Mouse (Mus musculus): ENCODE results near the gene Sh3gl3. TPM values are rescaled to one million over a fixed set of nuclear protein-coding genes. Genes with fewer than 3 reads are reported as not detected.

Sh3gl3 gene
- polyA plus RNA-seq, 1 experiment, result 0.53 TPM

DNA sequence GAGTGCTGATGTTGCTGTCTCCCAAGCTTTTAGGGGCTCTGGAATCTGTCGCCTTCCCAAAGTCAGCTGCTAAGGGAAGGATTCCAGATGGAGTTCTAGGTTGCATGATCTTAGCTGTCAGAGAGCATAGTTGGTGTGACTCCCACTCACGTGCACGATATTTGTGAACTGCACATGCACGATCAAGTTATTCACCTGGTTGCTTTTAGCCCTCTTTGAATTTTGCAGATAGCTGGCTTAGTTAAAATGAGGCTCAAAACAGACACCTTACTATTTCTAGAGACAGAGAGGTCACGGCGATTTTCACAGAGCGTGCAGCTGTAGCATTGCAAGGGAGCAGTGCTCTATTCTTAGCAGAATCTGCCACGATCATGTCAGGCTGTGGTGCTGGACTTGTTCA is 108.4 kb downstream of the Sh3gl3 start:
- WGBS, result 91% methylated on average over 8 of the region's 8 CpGs
- H3K36me3 ChIP-seq (ENCODE audit: control insufficient read depth, insufficient read depth, low read length), result no peaks in the 10 kb centered on the region
- TF ChIP-seq POLR2A (IDR thresholded peaks at IDR 0.05; ENCODE audit: low read depth, low read length) (no peak), CTCF (IDR thresholded peaks at IDR 0.05; ENCODE audit: extremely low read depth, insufficient read depth, insufficient read length, insufficient replicate concordance) (no peak)
- no peaks in the 10 kb centered on the region for H3K27me3 ChIP-seq (ENCODE audit: control insufficient read depth, insufficient read depth, low read length)
- no peaks in the 10 kb centered on the region for H3K4me1 ChIP-seq (ENCODE audit: control insufficient read depth, insufficient read depth, insufficient read length)
- DNase-seq (ENCODE audit: low read depth in 1 of 2, low spot score in 2 of 2), result no peak
- no peak overlapping the region for H3K27ac ChIP-seq (ENCODE audit: insufficient read depth, low read length)
- no peak overlapping the region for H3K4me3 ChIP-seq (ENCODE audit: extremely low read depth, insufficient read depth, insufficient read length)

DNA sequence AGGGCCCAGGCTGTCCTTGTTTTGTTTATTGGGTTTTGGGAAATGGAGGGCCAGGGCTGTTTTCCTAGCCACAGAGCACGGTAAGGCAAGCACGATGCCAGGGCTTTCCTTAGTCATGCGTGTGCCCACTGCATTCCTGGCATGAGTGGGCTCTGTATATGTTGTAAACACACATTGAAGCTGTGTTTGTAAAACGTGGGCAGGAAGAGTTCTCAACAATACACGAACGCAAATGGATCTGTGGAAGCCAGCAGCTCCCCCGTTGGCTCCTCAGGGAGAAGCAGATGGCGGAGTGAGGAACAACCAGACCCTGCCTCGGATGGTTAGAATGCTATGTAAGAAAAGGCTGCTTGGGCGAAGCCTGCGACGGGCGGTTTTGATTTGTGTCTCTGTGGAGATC is 108.8 kb downstream of the Sh3gl3 start:
- DNase-seq (ENCODE audit: low read depth in 1 of 2, low spot score in 2 of 2), result no peak
- H3K36me3 ChIP-seq (ENCODE audit: control insufficient read depth, insufficient read depth, low read length), result no peaks in the 10 kb centered on the region
- no peaks in the 10 kb centered on the region for H3K4me1 ChIP-seq (ENCODE audit: control insufficient read depth, insufficient read depth, insufficient read length)
- 87% methylated on average over 13 of the region's 13 CpGs for WGBS
- no peak overlapping the region for H3K4me3 ChIP-seq (ENCODE audit: extremely low read depth, insufficient read depth, insufficient read length)
- H3K27me3 ChIP-seq (ENCODE audit: control insufficient read depth, insufficient read depth, low read length), result no peaks in the 10 kb centered on the region
- no peak for TF ChIP-seq CTCF (IDR thresholded peaks at IDR 0.05; ENCODE audit: extremely low read depth, insufficient read depth, insufficient read length, insufficient replicate concordance)
- H3K27ac ChIP-seq (ENCODE audit: insufficient read depth, low read length), result no peak overlapping the region

- DNase-seq (ENCODE audit: low read depth in 1 of 2, low spot score in 2 of 2), result no peak
- 90% methylated on average over 2 of the region's 2 CpGs for WGBS
- Histone ChIP-seq H3K27ac (ENCODE audit: insufficient read depth, low read length) (no peak overlapping the region), H3K27me3 (ENCODE audit: control insufficient read depth, insufficient read depth, low read length) (no peaks in the 10 kb centered on the region), H3K4me1 (ENCODE audit: control insufficient read depth, insufficient read depth, insufficient read length) (no peaks in the 10 kb centered on the region), H3K36me3 (ENCODE audit: control insufficient read depth, insufficient read depth, low read length) (no peaks in the 10 kb centered on the region), H3K4me3 (ENCODE audit: extremely low read depth, insufficient read depth, insufficient read length) (no peak overlapping the region)
- TF ChIP-seq POLR2A (IDR thresholded peaks at IDR 0.05; ENCODE audit: low read depth, low read length) (no peak), CTCF (IDR thresholded peaks at IDR 0.05; ENCODE audit: extremely low read depth, insufficient read depth, insufficient read length, insufficient replicate concordance) (no peak)
These were observed 113.6 kb downstream of the Sh3gl3 start for GRCm38 (mm10) chr7:82287242-82287641.

DNA sequence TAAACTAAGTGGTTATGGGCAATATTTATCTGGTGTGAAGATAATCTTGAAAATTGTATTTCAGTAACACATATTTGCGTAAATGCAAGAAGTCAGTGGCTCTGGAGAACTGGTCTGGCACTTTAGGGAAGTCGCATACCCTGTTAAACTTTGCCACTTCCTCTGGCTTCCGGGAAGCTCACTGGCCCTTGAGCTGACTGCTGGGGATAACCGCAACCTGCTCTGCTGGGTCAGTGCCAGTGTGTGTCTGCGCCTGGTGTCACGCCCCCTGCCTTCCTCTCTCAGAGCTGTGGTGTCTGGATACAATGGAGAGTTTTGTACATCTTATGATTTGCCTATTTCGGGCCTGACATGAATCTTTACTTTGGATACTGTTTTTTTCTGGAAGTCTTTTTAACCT is 119.8 kb downstream of the Sh3gl3 start:
- H3K4me3 ChIP-seq (ENCODE audit: extremely low read depth, insufficient read depth, insufficient read length), result no peak overlapping the region
- TF ChIP-seq POLR2A (IDR thresholded peaks at IDR 0.05; ENCODE audit: low read depth, low read length), result no peak
- TF ChIP-seq CTCF (IDR thresholded peaks at IDR 0.05; ENCODE audit: extremely low read depth, insufficient read depth, insufficient read length, insufficient replicate concordance), result no peak
- no peaks in the 10 kb centered on the region for H3K27me3 ChIP-seq (ENCODE audit: control insufficient read depth, insufficient read depth, low read length)
- DNase-seq (ENCODE audit: low read depth in 1 of 2, low spot score in 2 of 2), result no peak
- no peaks in the 10 kb centered on the region for H3K4me1 ChIP-seq (ENCODE audit: control insufficient read depth, insufficient read depth, insufficient read length)
- 22% methylated on average over 7 of the region's 7 CpGs for WGBS
- H3K36me3 ChIP-seq (ENCODE audit: control insufficient read depth, insufficient read depth, low read length), result no peaks in the 10 kb centered on the region
- no peak overlapping the region for H3K27ac ChIP-seq (ENCODE audit: insufficient read depth, low read length)

GRCm38 (mm10) chr7:82294083-82294482 is 120.4 kb downstream of the Sh3gl3 start:
- no peaks in the 10 kb centered on the region for H3K27me3 ChIP-seq (ENCODE audit: control insufficient read depth, insufficient read depth, low read length)
- no peak overlapping the region for H3K4me3 ChIP-seq (ENCODE audit: extremely low read depth, insufficient read depth, insufficient read length)
- DNase-seq (ENCODE audit: low read depth in 1 of 2, low spot score in 2 of 2), result no peak
- H3K4me1 ChIP-seq (ENCODE audit: control insufficient read depth, insufficient read depth, insufficient read length), result no peaks in the 10 kb centered on the region
- H3K27ac ChIP-seq (ENCODE audit: insufficient read depth, low read length), result no peak overlapping the region
- H3K36me3 ChIP-seq (ENCODE audit: control insufficient read depth, insufficient read depth, low read length), result no peaks in the 10 kb centered on the region
- 56% methylated on average over 10 of the region's 10 CpGs for WGBS
- TF ChIP-seq CTCF (IDR thresholded peaks at IDR 0.05; ENCODE audit: extremely low read depth, insufficient read depth, insufficient read length, insufficient replicate concordance) (no peak), POLR2A (IDR thresholded peaks at IDR 0.05; ENCODE audit: low read depth, low read length) (no peak)

DNA sequence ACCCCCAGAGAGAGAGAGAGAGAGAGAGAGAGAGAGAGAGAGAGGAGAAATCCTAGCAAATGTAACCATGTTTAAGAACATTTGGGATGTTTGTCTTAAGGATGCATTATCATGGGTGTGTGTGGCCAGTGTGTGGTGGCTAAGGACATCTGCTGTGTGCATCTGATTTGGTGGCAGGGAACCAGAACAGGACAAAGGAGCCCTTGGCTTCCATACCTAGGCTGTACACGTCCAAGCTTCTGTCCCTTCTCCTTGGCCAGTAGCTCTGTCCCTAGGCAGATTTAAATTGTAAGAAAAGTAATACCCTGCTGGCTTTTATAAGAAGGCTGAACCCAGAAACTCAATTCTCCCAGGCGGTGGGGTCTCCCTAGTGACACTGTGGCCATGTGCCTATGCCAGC is 121.0 kb downstream of the Sh3gl3 start:
- DNase-seq (ENCODE audit: low read depth in 1 of 2, low spot score in 2 of 2), result no peak
- TF ChIP-seq CTCF (IDR thresholded peaks at IDR 0.05; ENCODE audit: extremely low read depth, insufficient read depth, insufficient read length, insufficient replicate concordance) (no peak), POLR2A (IDR thresholded peaks at IDR 0.05; ENCODE audit: low read depth, low read length) (no peak)
- 84% methylated on average over 2 of the region's 2 CpGs for WGBS

DNA sequence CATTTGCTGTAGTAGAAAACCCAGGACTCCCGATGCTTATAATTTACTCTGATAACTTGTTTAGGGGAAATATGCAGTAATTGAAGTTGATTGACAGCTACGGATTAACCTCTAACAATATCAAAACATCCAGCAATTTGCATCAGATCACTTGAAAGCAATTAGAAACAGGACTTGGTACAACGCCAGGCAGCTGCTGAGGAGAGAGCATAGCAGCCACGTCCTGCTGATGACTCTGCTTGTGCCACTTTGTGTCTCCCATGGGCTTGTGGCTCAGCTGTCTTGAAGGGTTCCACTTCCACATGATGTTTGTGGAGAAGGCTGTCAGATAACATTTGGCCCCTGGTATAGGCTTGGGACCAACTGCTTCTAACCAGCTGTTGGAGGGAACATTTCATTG is 134.8 kb downstream of the Sh3gl3 start:
- no peak overlapping the region for H3K4me3 ChIP-seq (ENCODE audit: extremely low read depth, insufficient read depth, insufficient read length)
- TF ChIP-seq CTCF (IDR thresholded peaks at IDR 0.05; ENCODE audit: extremely low read depth, insufficient read depth, insufficient read length, insufficient replicate concordance), result no peak
- TF ChIP-seq POLR2A (IDR thresholded peaks at IDR 0.05; ENCODE audit: low read depth, low read length), result no peak
- no peak for DNase-seq (ENCODE audit: low read depth in 1 of 2, low spot score in 2 of 2)
- H3K27me3 ChIP-seq (ENCODE audit: control insufficient read depth, insufficient read depth, low read length), result no peaks in the 10 kb centered on the region
- WGBS, result 70% methylated on average over 4 of the region's 4 CpGs
- H3K4me1 ChIP-seq (ENCODE audit: control insufficient read depth, insufficient read depth, insufficient read length), result no peaks in the 10 kb centered on the region
- no peaks in the 10 kb centered on the region for H3K36me3 ChIP-seq (ENCODE audit: control insufficient read depth, insufficient read depth, low read length)
- no peak overlapping the region for H3K27ac ChIP-seq (ENCODE audit: insufficient read depth, low read length)

More for the DNA sequence above, 121.0 kb downstream of the Sh3gl3 start:
- H3K36me3 ChIP-seq (ENCODE audit: control insufficient read depth, insufficient read depth, low read length), result no peaks in the 10 kb centered on the region
- no peaks in the 10 kb centered on the region for H3K4me1 ChIP-seq (ENCODE audit: control insufficient read depth, insufficient read depth, insufficient read length)
- H3K27ac ChIP-seq (ENCODE audit: insufficient read depth, low read length), result no peak overlapping the region
- no peaks in the 10 kb centered on the region for H3K27me3 ChIP-seq (ENCODE audit: control insufficient read depth, insufficient read depth, low read length)
- H3K4me3 ChIP-seq (ENCODE audit: extremely low read depth, insufficient read depth, insufficient read length), result no peak overlapping the region

Data from spleen, adult 2 months (tissue).